Mouse (Mus musculus): ENCODE data around the gene Gm11639.

DNA sequence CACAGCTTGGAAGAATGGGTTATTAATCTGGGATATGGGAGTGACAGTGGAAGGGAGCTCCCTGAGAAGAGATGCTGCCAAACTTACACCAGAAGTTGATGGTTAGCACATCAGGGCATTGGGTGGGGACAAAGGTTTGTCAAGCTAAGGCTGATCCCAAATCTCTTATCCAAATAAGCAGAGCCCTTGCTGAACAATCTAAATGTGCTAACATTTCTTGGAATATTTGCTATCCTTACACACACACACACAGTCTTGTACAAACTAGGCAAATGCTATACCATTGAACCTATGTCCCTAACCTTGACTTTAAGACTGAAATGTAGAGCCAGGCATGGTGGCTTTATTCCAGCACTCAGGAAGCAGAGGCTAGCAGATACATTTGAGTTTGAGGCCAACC, 458.1 kb downstream of the Gm11639 start:
- TF ChIP-seq CTCF (IDR thresholded peaks at IDR 0.05; ENCODE audit: low read depth, low read length) (no peak), POLR2A (IDR thresholded peaks at IDR 0.05; ENCODE audit: insufficient read depth, low read length) (no peak)
